Mouse (Mus musculus): ENCODE data around the gene Zkscan5. TPM values are rescaled to one million over a fixed set of nuclear protein-coding genes. Genes with fewer than 3 reads are reported as not detected.

Zkscan5 gene
- polyA plus RNA-seq (2021; fragmentation: Nextera tagmentation), result 6.0 and 6.5 TPM in 2 replicates
- long read RNA-seq, experiment 1, transcript Zkscan5-202 (6 exons, 3,794 nt), result major isoform, 8 of 19 reads
- long read RNA-seq, experiment 1, partial matches to known transcripts, result 5 of 19 reads
- long read RNA-seq, experiment 1, other reads (novel, unspliced or antisense), result 3 of 19 reads
- long read RNA-seq, experiment 2, transcript Zkscan5-202 (6 exons, 3,794 nt), result major isoform, 53 of 77 reads
- long read RNA-seq, experiment 2, partial matches to known transcripts, result 0 of 77 reads
- long read RNA-seq, experiment 2, other reads (novel, unspliced or antisense), result 23 of 77 reads

GRCm38 (mm10) chr5:145203936-145204691 is at the start of gene Zkscan5:
Gene Zkscan5 (plus strand): TSS chr5:145204562.

GRCm38 (mm10) chr5:145166536-145167305 is 37.6 kb upstream of the Zkscan5 start, which contains the start of the genes Ptcd1 and Cpsf4:
Gene Ptcd1 (minus strand): TSS chr5:145167108.
Gene Cpsf4 (plus strand): TSS chr5:145167213.

GRCm38 (mm10) chr5:145191962-145192361 is 12.4 kb upstream of the Zkscan5 start, which contains the start of gene Atp5j2:
Gene Atp5j2 (minus strand): TSS chr5:145192062.

GRCm38 (mm10) chr5:145201321-145201991 is 2.9 kb upstream of the Zkscan5 start, which contains the start of gene Zkscan14:
Gene Zkscan14 (minus strand): TSS chr5:145201868.

GRCm38 (mm10) chr5:145231367-145231871 is 27.1 kb downstream of the Zkscan5 start, which contains the start of gene Zfp655:
Gene Zfp655 (plus strand): TSS chr5:145231715.

Other genes with a start within 250 kb of the Zkscan5 start
- 2.0 and 2.4 TPM in 2 replicates for gene Smurf1, start 238.7 kb upstream of the Zkscan5 start, polyA plus RNA-seq (2021; fragmentation: Nextera tagmentation)
- gene Gm4871, start 171.8 kb upstream of the Zkscan5 start, polyA plus RNA-seq (2021; fragmentation: Nextera tagmentation), result not detected in 2 replicates
- gene 1700018F24Rik, start 161.6 kb upstream of the Zkscan5 start, polyA plus RNA-seq (2021; fragmentation: Nextera tagmentation), result not detected in 2 replicates
- 370 and 401 TPM in 2 replicates for gene Arpc1a, start 120.7 kb upstream of the Zkscan5 start, polyA plus RNA-seq (2021; fragmentation: Nextera tagmentation)
- gene Kpna7, start 120.5 kb upstream of the Zkscan5 start, polyA plus RNA-seq (2021; fragmentation: Nextera tagmentation), result not detected in 2 replicates
- 53.5 and 59.1 TPM in 2 replicates for gene Arpc1b, start 90.3 kb upstream of the Zkscan5 start, polyA plus RNA-seq (2021; fragmentation: Nextera tagmentation)
- gene Pdap1, start 64.3 kb upstream of the Zkscan5 start, polyA plus RNA-seq (2021; fragmentation: Nextera tagmentation), result 64.7 and 65.6 TPM in 2 replicates
- 105 and 112 TPM in 2 replicates for gene Bud31, start 64.2 kb upstream of the Zkscan5 start, polyA plus RNA-seq (2021; fragmentation: Nextera tagmentation)
- 14.1 and 16.0 TPM in 2 replicates for gene Ptcd1, start 37.5 kb upstream of the Zkscan5 start, polyA plus RNA-seq (2021; fragmentation: Nextera tagmentation)
- 4.2 and 5.7 TPM in 2 replicates for gene Cpsf4, start 37.3 kb upstream of the Zkscan5 start, polyA plus RNA-seq (2021; fragmentation: Nextera tagmentation)
- 1,254 and 1,419 TPM in 2 replicates for gene Atp5j2, start 12.5 kb upstream of the Zkscan5 start, polyA plus RNA-seq (2021; fragmentation: Nextera tagmentation)
- gene Zkscan14, start 2.7 kb upstream of the Zkscan5 start, polyA plus RNA-seq (2021; fragmentation: Nextera tagmentation), result 8.9 and 9.7 TPM in 2 replicates
- gene Zfp655, start 27.2 kb downstream of the Zkscan5 start, polyA plus RNA-seq (2021; fragmentation: Nextera tagmentation), result 17.7 and 18.9 TPM in 2 replicates
- 1.1 TPM in 2 replicates for gene Zscan25, start 75.9 kb downstream of the Zkscan5 start, polyA plus RNA-seq (2021; fragmentation: Nextera tagmentation)
- not detected in 2 replicates for gene Cyp3a57, start 140.7 kb downstream of the Zkscan5 start, polyA plus RNA-seq (2021; fragmentation: Nextera tagmentation)